26 mouse cellular contexts compared by ENCODE assay signal in the genomic region with DNA sequence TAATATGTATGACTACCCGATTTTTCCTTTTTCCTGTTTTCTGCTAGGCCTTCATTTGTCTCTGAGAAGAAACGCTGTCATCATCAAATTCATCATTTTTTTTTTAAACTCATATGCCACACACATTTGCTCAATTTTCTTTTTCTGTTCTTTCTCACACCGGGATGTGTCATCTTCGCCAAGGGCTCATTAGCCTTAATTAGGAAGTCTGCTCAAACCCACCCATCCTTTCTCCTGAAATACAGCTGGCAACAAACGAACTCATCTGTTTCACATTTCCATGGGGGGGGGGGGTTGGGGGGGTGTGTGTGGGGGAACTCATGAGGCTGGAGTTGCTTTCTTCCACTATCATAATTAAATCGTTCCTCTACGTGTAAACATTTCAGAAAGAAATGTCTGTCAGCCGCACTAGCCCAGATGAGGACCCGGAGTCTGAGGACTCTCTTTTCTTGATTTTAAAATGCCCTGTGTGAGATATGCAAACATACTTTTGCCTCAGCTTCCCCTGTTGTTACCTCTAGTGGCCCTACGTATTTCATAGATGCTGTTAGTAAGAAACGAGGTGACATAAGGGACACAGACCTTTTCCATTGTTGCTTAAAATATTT.
A peak's percentile ranks its signal among the peaks of the same experiment; 100 is the strongest.
DNase-seq lines count a peak whose midpoint lies in the region; ATAC-seq lines count a peak whose summit lies in the region.
"Had no signal": no experiment of that assay in that cellular context is flagged by ENCODE, and none has a peak within 500 bp of the region (broad histone marks: within the 10 kb centered on the region; RNA-seq: fewer than 3 reads in every experiment).

No protein-coding gene starts in this region.

- H3K27ac ChIP-seq in embryonic facial prominence, embryonic 10.5 days (replicated peaks) = peak overlapping the region; percentile 37; the same call in 1 of the 2 replicates
- peak overlapping the region; percentile 59 for H3K27ac ChIP-seq in forebrain, embryonic 15.5 days (replicated peaks)
- H3K27ac ChIP-seq in kidney, embryonic 16.5 days (ENCODE audit: low read length) = no peak overlapping the region
- no peak overlapping the region for H3K27ac ChIP-seq in hindbrain, embryonic 16.5 days (ENCODE audit: low read depth, low read length)
- H3K27ac ChIP-seq: heart, embryonic 10.5 days; heart, embryonic 15.5 days; hindbrain, postnatal 0 days; left cerebral cortex, adult 2 months; limb, embryonic 13.5 days had no signal

- H3K9ac ChIP-seq in forebrain, embryonic 15.5 days (replicated peaks) = no peak overlapping the region
- H3K9ac ChIP-seq in kidney, embryonic 16.5 days (replicated peaks; ENCODE audit: low read length) = no peak overlapping the region
- no peak overlapping the region for H3K9ac ChIP-seq in hindbrain, embryonic 16.5 days (ENCODE audit: low read depth, low read length)
- H3K9ac ChIP-seq: heart, embryonic 15.5 days; limb, embryonic 13.5 days had no signal

- no peaks in the 10 kb centered on the region for H3K36me3 ChIP-seq in embryonic facial prominence, embryonic 10.5 days (replicated peaks)
- no peaks in the 10 kb centered on the region for H3K36me3 ChIP-seq in forebrain, embryonic 15.5 days
- no peaks in the 10 kb centered on the region for H3K36me3 ChIP-seq in kidney, embryonic 16.5 days (ENCODE audit: insufficient read depth, low read length)
- H3K36me3 ChIP-seq in hindbrain, embryonic 16.5 days (ENCODE audit: control insufficient read depth, insufficient read depth, low read length) = no peaks in the 10 kb centered on the region
- H3K36me3 ChIP-seq: heart, embryonic 10.5 days; heart, embryonic 15.5 days; limb, embryonic 13.5 days had no signal

- no peaks in the 10 kb centered on the region for H3K27me3 ChIP-seq in embryonic facial prominence, embryonic 10.5 days (replicated peaks; ENCODE audit: low read depth, poor library complexity, severe bottlenecking)
- no peaks in the 10 kb centered on the region for H3K27me3 ChIP-seq in forebrain, embryonic 15.5 days
- H3K27me3 ChIP-seq in kidney, embryonic 16.5 days (ENCODE audit: insufficient read depth, low read length) = no peaks in the 10 kb centered on the region
- no peaks in the 10 kb centered on the region for H3K27me3 ChIP-seq in hindbrain, embryonic 16.5 days (replicated peaks; ENCODE audit: control insufficient read depth, insufficient read depth, low read length)
- H3K27me3 ChIP-seq: heart, embryonic 15.5 days; limb, embryonic 13.5 days; megakaryocyte, embryonic 14.5 days had no signal

- no peaks in the 10 kb centered on the region for H3K9me3 ChIP-seq in embryonic facial prominence, embryonic 10.5 days
- H3K9me3 ChIP-seq in forebrain, embryonic 15.5 days = no peaks in the 10 kb centered on the region
- no peaks in the 10 kb centered on the region for H3K9me3 ChIP-seq in kidney, embryonic 16.5 days (ENCODE audit: low read length)
- H3K9me3 ChIP-seq in hindbrain, embryonic 16.5 days (ENCODE audit: control insufficient read depth, low read length) = no peaks in the 10 kb centered on the region
- H3K9me3 ChIP-seq: heart, embryonic 10.5 days; heart, embryonic 15.5 days; limb, embryonic 13.5 days had no signal

- no peak overlapping the region for H3K4me2 ChIP-seq in forebrain, embryonic 15.5 days (replicated peaks)
- no peak overlapping the region for H3K4me2 ChIP-seq in kidney, embryonic 16.5 days (replicated peaks; ENCODE audit: low read depth, low read length)
- H3K4me2 ChIP-seq in hindbrain, embryonic 16.5 days (ENCODE audit: low read length) = no peak overlapping the region
- H3K4me2 ChIP-seq: heart, embryonic 15.5 days; limb, embryonic 13.5 days; liver, embryonic 11.5 days had no signal

- DNase-seq in heart, adult 11 months = peak; percentile 31
- no peak for DNase-seq in heart, adult 8-10 months (ENCODE audit: low spot score)
- DNase-seq in Muller cell, postnatal 12 days (ENCODE audit: inconsistent ontology term) = peak; percentile 62
- DNase-seq in embryonic facial prominence, embryonic 10.5 days (ENCODE audit: low spot score) = peak; percentile 35
- DNase-seq: adrenal gland, postnatal 14 days; cerebellum, adult 18-20 months; cerebellum, postnatal 14 days; gastrocnemius, postnatal 10 days; kidney, adult 11 months; kidney, postnatal 25 days; lung, postnatal 4 days; right cerebral cortex, postnatal 25 days; spleen, adult 18-20 months; thymus, postnatal 14 days had no signal

- H3K4me1 ChIP-seq in embryonic facial prominence, embryonic 10.5 days = peaks cover 15% of the 10 kb centered on the region
- H3K4me1 ChIP-seq in forebrain, embryonic 15.5 days = peaks cover 13% of the 10 kb centered on the region
- H3K4me1 ChIP-seq in kidney, embryonic 16.5 days (ENCODE audit: insufficient read depth, low read length) = no peaks in the 10 kb centered on the region
- H3K4me1 ChIP-seq in hindbrain, embryonic 16.5 days (ENCODE audit: control insufficient read depth, insufficient read depth, low read depth, low read length) = no peaks in the 10 kb centered on the region
- H3K4me1 ChIP-seq: heart, embryonic 10.5 days; heart, embryonic 15.5 days; limb, embryonic 13.5 days; megakaryocyte, embryonic 14.5 days had no signal

- H3K4me3 ChIP-seq in embryonic facial prominence, embryonic 10.5 days = no peak overlapping the region
- H3K4me3 ChIP-seq in forebrain, embryonic 15.5 days = no peak overlapping the region
- no peak overlapping the region for H3K4me3 ChIP-seq in kidney, embryonic 16.5 days (ENCODE audit: low read length)
- no peak overlapping the region for H3K4me3 ChIP-seq in hindbrain, embryonic 16.5 days (ENCODE audit: low read length)
- H3K4me3 ChIP-seq: heart, embryonic 10.5 days; heart, embryonic 15.5 days; left cerebral cortex, adult 2 months; limb, embryonic 13.5 days; megakaryocyte, embryonic 14.5 days had no signal

- ATAC-seq in forebrain, embryonic 15.5 days (replicated peaks) = peak; percentile 69
- ATAC-seq in megakaryocyte-erythroid progenitor cell, adult 5-6 weeks (replicated peaks; ENCODE audit: low FRiP score, low TSS enrichment, poor library complexity, severe bottlenecking) = no peak
- ATAC-seq in kidney, embryonic 16.5 days (ENCODE audit: low FRiP score, low TSS enrichment) = no peak
- ATAC-seq in hindbrain, embryonic 16.5 days = no peak
- ATAC-seq: hindbrain, postnatal 0 days; midbrain, embryonic 16.5 days had no signal

- 53% methylated on average over 11 of the region's 11 CpGs for WGBS in embryonic facial prominence, embryonic 10.5 days
- WGBS in forebrain, embryonic 15.5 days = 36% methylated on average over 11 of the region's 11 CpGs
- 81% methylated on average over 11 of the region's 11 CpGs for WGBS in kidney, embryonic 16.5 days
- 59% methylated on average over 11 of the region's 11 CpGs for WGBS in hindbrain, embryonic 16.5 days

Comparison
In these comparisons a context has a peak if more than half of its experiments do, and no peak if none do; other contexts are left out.
1. H3K27ac ChIP-seq: peak in embryonic facial prominence, embryonic 10.5 days (single experiment) and forebrain, embryonic 15.5 days (single experiment); none in kidney, embryonic 16.5 days (single experiment) and hindbrain, embryonic 16.5 days (single experiment).